Mouse (Mus musculus): ENCODE data around the gene Slc15a4. TPM values are rescaled to one million over a fixed set of nuclear protein-coding genes. Genes with fewer than 3 reads are reported as not detected.

Gene Slc15a4
- polyA plus RNA-seq, 1 experiment from 2014 or later = 11.3 TPM

DNA sequence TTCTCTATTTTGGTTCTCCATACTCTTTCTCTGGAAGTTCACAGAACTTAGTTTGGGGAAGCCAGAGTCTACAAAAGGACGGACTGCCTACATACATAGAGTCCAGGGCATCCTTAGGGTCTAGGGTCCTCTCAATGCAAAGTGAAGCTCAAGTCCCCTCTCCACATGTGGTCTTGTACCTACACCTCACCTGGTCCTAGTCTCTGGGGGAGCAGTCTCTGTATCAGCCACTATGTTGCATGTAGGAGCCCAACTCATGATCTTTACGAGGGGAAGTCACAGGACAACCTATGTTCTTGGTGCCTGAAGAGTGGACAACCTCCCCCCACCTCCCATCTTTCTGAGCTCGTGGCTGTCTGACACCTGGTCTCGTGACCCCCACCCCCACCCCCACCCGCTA lies 1.0 kb downstream of the Slc15a4 start:
- ATAC-seq = peak; percentile 3
- H3K4me1 ChIP-seq (ENCODE audit: insufficient read depth) = no peaks in the 10 kb centered on the region
- H3K4me3 ChIP-seq (ENCODE audit: low read depth, low read length) = peak overlapping the region; percentile 63
- 9% methylated on average over 5 of the region's 5 CpGs for WGBS (ENCODE audit: insufficient replicate concordance)
- peaks cover 17% of the 10 kb centered on the region; the same call in 1 of the 2 replicates for H3K27me3 ChIP-seq (ENCODE audit: insufficient read depth, low read length)
- peak overlapping the region; percentile 69 for H3K4me2 ChIP-seq (ENCODE audit: low read depth, low read length)
- TF ChIP-seq CTCF (IDR thresholded peaks at IDR 0.05; ENCODE audit: low read depth) (no peak), EP300 (IDR thresholded peaks at IDR 0.05; ENCODE audit: low read depth) (no peak)
- DNase-seq = no peak
- peak overlapping the region; percentile 94; the same call in 1 of the 2 replicates for H3K27ac ChIP-seq (ENCODE audit: low read depth)
- no peaks in the 10 kb centered on the region for H3K9me3 ChIP-seq (ENCODE audit: low read length)
- H3K36me3 ChIP-seq (replicated peaks; ENCODE audit: insufficient read depth, low read length) = no peaks in the 10 kb centered on the region
- H3K9ac ChIP-seq (replicated peaks) = peak overlapping the region; percentile 85

GRCm38 (mm10) chr5:127627242-127627641 lies 5.5 kb downstream of the Slc15a4 start:
- ATAC-seq (no peak), DNase-seq (no peak)
- no peaks in the 10 kb centered on the region for H3K9me3 ChIP-seq (ENCODE audit: low read length)
- no peak overlapping the region for H3K4me3 ChIP-seq (ENCODE audit: low read depth, low read length)
- no peaks in the 10 kb centered on the region for H3K4me1 ChIP-seq (ENCODE audit: insufficient read depth)
- no peak overlapping the region for H3K27ac ChIP-seq (ENCODE audit: low read depth)
- WGBS (ENCODE audit: insufficient replicate concordance) = 78% methylated on average over 12 of the region's 12 CpGs
- no peaks in the 10 kb centered on the region for H3K36me3 ChIP-seq (replicated peaks; ENCODE audit: insufficient read depth, low read length)
- H3K4me2 ChIP-seq (ENCODE audit: low read depth, low read length) = no peak overlapping the region
- no peak overlapping the region for H3K9ac ChIP-seq (replicated peaks)
- TF ChIP-seq CTCF (IDR thresholded peaks at IDR 0.05; ENCODE audit: low read depth) (no peak), EP300 (IDR thresholded peaks at IDR 0.05; ENCODE audit: low read depth) (no peak)
- peaks cover 4% of the 10 kb centered on the region; the same call in 1 of the 2 replicates for H3K27me3 ChIP-seq (ENCODE audit: insufficient read depth, low read length)

DNA sequence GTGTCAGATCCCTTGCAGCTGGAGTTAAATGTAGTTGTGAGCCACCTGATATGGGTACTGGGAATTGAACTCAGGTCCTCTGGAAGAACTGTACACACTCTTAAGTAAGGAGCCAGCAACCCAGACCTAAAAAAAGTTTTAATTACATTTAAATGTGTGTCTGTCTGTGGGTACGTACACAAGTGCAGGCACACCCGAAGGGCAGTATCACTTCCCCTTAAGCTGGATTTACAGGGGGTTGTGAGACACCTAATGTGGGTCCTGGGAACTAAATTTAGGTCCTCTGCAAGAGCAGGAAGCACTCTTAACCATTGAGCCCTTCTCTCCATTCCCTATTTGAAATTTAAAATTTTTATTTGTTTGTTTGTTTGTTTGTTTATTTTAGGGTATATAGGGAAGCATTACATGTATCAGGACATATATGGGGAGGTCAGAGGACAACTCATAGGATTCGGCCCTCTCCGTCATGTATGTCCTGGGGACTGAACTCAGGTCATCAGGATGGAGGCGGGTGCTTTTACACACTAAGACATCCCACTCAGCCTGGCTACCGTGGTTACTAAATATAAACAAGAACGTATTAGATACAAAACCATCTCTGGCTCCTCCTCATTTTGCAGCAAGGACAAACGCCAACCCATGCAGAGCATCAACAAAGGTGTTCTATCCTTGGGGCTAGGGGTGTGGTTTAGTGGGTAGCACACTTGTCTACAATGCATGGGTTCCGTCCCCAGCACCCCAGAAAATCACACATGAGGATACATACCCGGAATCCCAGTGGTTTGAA lies 8.1 kb downstream of the Slc15a4 start:
- WGBS (ENCODE audit: insufficient replicate concordance) = 65% methylated on average over 10 of the region's 10 CpGs
- Histone ChIP-seq H3K4me1 (ENCODE audit: insufficient read depth) (no peaks in the 10 kb centered on the region), H3K4me3 (ENCODE audit: low read depth, low read length) (no peak overlapping the region), H3K27ac (ENCODE audit: low read depth) (no peak overlapping the region), H3K4me2 (ENCODE audit: low read depth, low read length) (no peak overlapping the region), H3K9ac (replicated peaks) (no peak overlapping the region), H3K36me3 (replicated peaks; ENCODE audit: insufficient read depth, low read length) (no peaks in the 10 kb centered on the region), H3K27me3 (ENCODE audit: insufficient read depth, low read length) (no peaks in the 10 kb centered on the region), H3K9me3 (ENCODE audit: low read length) (no peaks in the 10 kb centered on the region)
- DNase-seq (no peak), ATAC-seq (no peak)
- TF ChIP-seq EP300 (IDR thresholded peaks at IDR 0.05; ENCODE audit: low read depth) = no peak
- 0 out of 2 replicates have a peak, but pooled peaks have one; percentile 16 for TF ChIP-seq CTCF (IDR thresholded peaks at IDR 0.05; ENCODE audit: low read depth)

DNA sequence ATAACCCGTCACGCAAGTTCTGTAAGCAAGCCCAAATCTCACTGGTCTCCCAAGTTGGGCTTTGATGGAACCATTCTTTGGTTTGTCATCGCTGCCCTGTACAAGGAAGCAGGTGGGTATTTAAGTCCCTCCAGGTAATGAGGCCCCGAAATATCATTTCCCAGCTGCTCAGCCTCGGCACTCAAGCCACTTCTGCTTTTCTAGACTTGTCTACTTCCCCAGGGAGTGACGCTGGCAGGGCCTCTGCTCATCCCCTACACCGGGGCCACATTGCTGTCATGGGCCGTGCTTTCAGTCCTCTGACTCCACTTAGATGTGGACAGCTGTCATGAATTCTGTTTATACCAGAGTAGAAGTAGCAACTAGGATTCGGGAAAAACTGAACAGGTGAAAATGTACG lies 11.6 kb downstream of the Slc15a4 start:
- no peak overlapping the region for H3K4me3 ChIP-seq (ENCODE audit: low read depth, low read length)
- ATAC-seq (no peak), DNase-seq (peak; percentile 47)
- no peak overlapping the region for H3K27ac ChIP-seq (ENCODE audit: low read depth)
- no peaks in the 10 kb centered on the region for H3K27me3 ChIP-seq (ENCODE audit: insufficient read depth, low read length)
- H3K9ac ChIP-seq (replicated peaks) = no peak overlapping the region
- WGBS (ENCODE audit: insufficient replicate concordance) = 46% methylated on average over 10 of the region's 10 CpGs
- H3K4me1 ChIP-seq (ENCODE audit: insufficient read depth) = 0 out of 2 replicates have a peak, but pooled peaks cover 5% of the 10 kb centered on the region
- H3K4me2 ChIP-seq (ENCODE audit: low read depth, low read length) = no peak overlapping the region
- no peaks in the 10 kb centered on the region for H3K36me3 ChIP-seq (replicated peaks; ENCODE audit: insufficient read depth, low read length)
- TF ChIP-seq CTCF (IDR thresholded peaks at IDR 0.05; ENCODE audit: low read depth) (no peak), EP300 (IDR thresholded peaks at IDR 0.05; ENCODE audit: low read depth) (no peak)
- H3K9me3 ChIP-seq (ENCODE audit: low read length) = no peaks in the 10 kb centered on the region

DNA sequence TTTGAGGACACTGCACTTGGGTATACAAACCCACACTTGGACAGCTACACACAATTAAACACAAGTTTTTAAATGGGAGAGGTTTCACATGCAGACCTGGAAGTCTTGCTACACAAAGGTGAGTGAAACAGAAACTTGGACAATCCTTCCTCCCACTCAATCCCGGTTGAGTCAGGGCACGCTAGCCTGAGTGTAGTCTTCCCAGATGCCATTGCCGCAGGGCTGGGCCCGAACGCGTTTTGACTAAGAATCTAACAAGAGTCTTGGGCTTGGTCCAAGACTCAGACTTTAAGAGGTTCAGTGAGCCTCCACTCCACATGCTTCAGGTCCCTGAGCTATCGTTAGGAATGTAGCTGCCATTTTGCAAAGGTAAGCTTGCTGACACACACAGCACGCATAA lies 12.3 kb downstream of the Slc15a4 start:
- 83% methylated on average over 8 of the region's 8 CpGs for WGBS (ENCODE audit: insufficient replicate concordance)
- Histone ChIP-seq H3K4me1 (ENCODE audit: insufficient read depth) (peaks cover 12% of the 10 kb centered on the region; the same call in 1 of the 2 replicates), H3K9me3 (ENCODE audit: low read length) (no peaks in the 10 kb centered on the region), H3K9ac (replicated peaks) (no peak overlapping the region), H3K27me3 (ENCODE audit: insufficient read depth, low read length) (no peaks in the 10 kb centered on the region), H3K36me3 (replicated peaks; ENCODE audit: insufficient read depth, low read length) (no peaks in the 10 kb centered on the region), H3K4me3 (ENCODE audit: low read depth, low read length) (no peak overlapping the region), H3K27ac (ENCODE audit: low read depth) (no peak overlapping the region), H3K4me2 (ENCODE audit: low read depth, low read length) (no peak overlapping the region)
- DNase-seq = no peak
- no peak for ATAC-seq
- TF ChIP-seq EP300 (IDR thresholded peaks at IDR 0.05; ENCODE audit: low read depth) (no peak), CTCF (IDR thresholded peaks at IDR 0.05; ENCODE audit: low read depth) (no peak)

GRCm38 (mm10) chr5:127618834-127619233 lies 13.9 kb downstream of the Slc15a4 start:
- Histone ChIP-seq H3K27me3 (ENCODE audit: insufficient read depth, low read length) (no peaks in the 10 kb centered on the region), H3K9me3 (ENCODE audit: low read length) (no peaks in the 10 kb centered on the region), H3K4me3 (ENCODE audit: low read depth, low read length) (no peak overlapping the region), H3K27ac (ENCODE audit: low read depth) (no peak overlapping the region), H3K4me1 (ENCODE audit: insufficient read depth) (peaks cover 28% of the 10 kb centered on the region), H3K36me3 (replicated peaks; ENCODE audit: insufficient read depth, low read length) (no peaks in the 10 kb centered on the region), H3K9ac (replicated peaks) (no peak overlapping the region), H3K4me2 (ENCODE audit: low read depth, low read length) (no peak overlapping the region)
- TF ChIP-seq EP300 (IDR thresholded peaks at IDR 0.05; ENCODE audit: low read depth) (no peak), CTCF (IDR thresholded peaks at IDR 0.05; ENCODE audit: low read depth) (no peak)
- WGBS (ENCODE audit: insufficient replicate concordance) = 54% methylated on average over 3 of the region's 3 CpGs
- DNase-seq (no peak), ATAC-seq (no peak)

Measured in liver, postnatal 0 days (tissue).